Mouse (Mus musculus) lung, embryonic 14.5 days (tissue): ENCODE data around the gene Sgcb. TPM values are rescaled to one million over a fixed set of nuclear protein-coding genes. Genes with fewer than 3 reads are reported as not detected.
A peak's percentile ranks its signal among the peaks of the same experiment; 100 is the strongest.
"Not testable (repeated sequence)": the region's sequence is repeated elsewhere in the genome, so short reads cannot be mapped to it uniquely, and the experiment has no call there.

Source experiments
- ATAC-seq: fragments of 200-750 bp; cut with Nextera tagmentation; 2 replicates; pipeline ENCODE4 v1.8.0; 2017; ENCODE audit warnings: mild to moderate bottlenecking, moderate TSS enrichment, moderate library complexity; ENCODE audit not compliant: insufficient read depth
- DNase-seq: peaks from one replicate; pipeline ENCODE4 v3.0.0-alpha.2; 2015
- H3K27ac ChIP-seq: fragments of 300-500 bp; sonication (generic); 2 replicates; pipeline ENCODE4 v1.5.1; 2014; ENCODE audit warnings: low read depth, mild to moderate bottlenecking, moderate library complexity
- H3K27me3 ChIP-seq: fragments of 300-500 bp; sonication (generic); 2 replicates; pipeline ENCODE4 v1.6.1; 2014; ENCODE audit warnings: low read length, control low read depth; ENCODE audit not compliant: insufficient read depth
- H3K36me3 ChIP-seq: fragments of 300-500 bp; sonication (generic); 2 replicates; pipeline ENCODE4 v1.6.1; 2014; ENCODE audit warnings: control low read depth; ENCODE audit not compliant: insufficient read depth
- H3K4me1 ChIP-seq: fragments of 300-500 bp; sonication (generic); 2 replicates; pipeline ENCODE4 v1.6.1; 2014; ENCODE audit warnings: antibody characterized with exemption, control low read depth; ENCODE audit not compliant: insufficient read depth
- H3K4me2 ChIP-seq: fragments of 300-500 bp; sonication (generic); 2 replicates; pipeline ENCODE4 v1.6.1; 2014; ENCODE audit warnings: mild to moderate bottlenecking
- H3K4me3 ChIP-seq: fragments of 300-500 bp; sonication (generic); 2 replicates; pipeline ENCODE4 v1.5.1; 2014; ENCODE audit warnings: low read depth, low read length
- H3K9ac ChIP-seq: fragments of 300-500 bp; sonication (generic); 2 replicates; pipeline ENCODE4 v1.6.1; 2014
- H3K9me3 ChIP-seq: fragments of 300-500 bp; sonication (generic); 2 replicates; pipeline ENCODE4 v1.6.1; 2016; ENCODE audit warnings: low read depth, low read length, control low read depth
- CTCF ChIP-seq: IDR thresholded peaks from 2 replicates; pipeline ENCODE4 v1.5.1; 2016; ENCODE audit warnings: antibody characterized with exemption, low read depth
- WGBS: fragments of 180-500 bp; shearing (Covaris S2); extraction: QIAGEN DNeasy Blood & Tissue Kit; methylation state at CpG from one replicate; pipeline ENCODE4 v1.1.7; 2014; 5-methylcytosine and 5-hydroxymethylcytosine counted together
- polyA plus RNA-seq: library from polyadenylated mRNA; unstranded; fragments of >200 nt; fragmentation: Nextera tagmentation; extraction: Ambion mirVana; gene quantifications from 2 replicates; pipeline ENCODE4 v1.2.1, GENCODE M21; 2014

Sgcb gene
- polyA plus RNA-seq, 1 experiment from 2014 or later = 27.7 TPM

DNA sequence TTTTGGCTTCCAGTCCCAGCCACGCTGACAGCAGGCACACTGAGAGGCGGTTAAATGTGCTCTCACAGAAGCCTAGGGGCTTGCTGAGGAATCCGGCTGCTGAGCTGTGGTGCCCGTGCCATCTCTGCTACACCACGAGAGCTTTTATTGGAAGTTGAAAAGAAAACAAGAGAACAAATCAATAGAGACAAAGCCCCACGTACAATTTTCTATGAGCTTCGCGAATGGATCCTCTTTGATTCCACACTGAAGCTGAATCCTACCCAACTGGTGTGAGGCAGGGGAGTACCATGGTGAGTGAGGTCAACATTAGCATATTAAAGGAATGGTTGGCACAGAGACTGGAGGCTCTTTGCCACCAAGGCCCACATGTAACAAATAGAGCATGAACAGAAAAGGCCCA, 46.2 kb downstream of the Sgcb start:
- Histone ChIP-seq H3K36me3 (no peaks in the 10 kb centered on the region), H3K4me1 (no peaks in the 10 kb centered on the region), H3K4me3 (no peak overlapping the region), H3K4me2 (no peak overlapping the region), H3K9me3 (no peaks in the 10 kb centered on the region), H3K9ac (no peak overlapping the region), H3K27me3 (no peaks in the 10 kb centered on the region), H3K27ac (no peak overlapping the region)
- DNase-seq (no peak), ATAC-seq (no peak)
- 78% methylated on average over 8 of the region's 8 CpGs for WGBS
- TF ChIP-seq CTCF = no peak

DNA sequence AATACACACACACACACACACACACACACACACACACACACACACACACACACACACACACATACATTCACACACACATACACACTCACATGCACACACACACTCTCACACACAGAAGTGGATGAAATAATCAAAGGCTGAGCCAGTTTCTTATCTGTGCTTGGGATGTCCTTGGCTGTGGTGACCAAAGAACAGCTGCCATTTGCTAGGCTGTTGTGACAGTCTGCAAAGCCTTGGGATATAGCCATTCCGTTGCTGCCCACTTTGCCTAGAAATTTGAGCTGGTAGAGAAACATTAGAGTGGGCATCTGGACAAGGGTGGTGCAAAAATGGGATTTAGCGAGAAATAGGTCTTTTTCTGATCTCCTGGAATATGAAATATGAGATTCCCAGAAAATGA, 47.6 kb downstream of the Sgcb start:
- H3K36me3 ChIP-seq = no peaks in the 10 kb centered on the region
- no peaks in the 10 kb centered on the region for H3K27me3 ChIP-seq
- H3K9ac ChIP-seq = no peak overlapping the region
- no peak overlapping the region for H3K27ac ChIP-seq
- no peaks in the 10 kb centered on the region for H3K4me1 ChIP-seq
- H3K4me3 ChIP-seq = no peak overlapping the region
- no peak for TF ChIP-seq CTCF
- no peak overlapping the region for H3K4me2 ChIP-seq
- H3K9me3 ChIP-seq = no peaks in the 10 kb centered on the region
- DNase-seq (peak; percentile 8), ATAC-seq (no peak)
- WGBS = 65% methylated on average over 2 of the region's 2 CpGs

DNA sequence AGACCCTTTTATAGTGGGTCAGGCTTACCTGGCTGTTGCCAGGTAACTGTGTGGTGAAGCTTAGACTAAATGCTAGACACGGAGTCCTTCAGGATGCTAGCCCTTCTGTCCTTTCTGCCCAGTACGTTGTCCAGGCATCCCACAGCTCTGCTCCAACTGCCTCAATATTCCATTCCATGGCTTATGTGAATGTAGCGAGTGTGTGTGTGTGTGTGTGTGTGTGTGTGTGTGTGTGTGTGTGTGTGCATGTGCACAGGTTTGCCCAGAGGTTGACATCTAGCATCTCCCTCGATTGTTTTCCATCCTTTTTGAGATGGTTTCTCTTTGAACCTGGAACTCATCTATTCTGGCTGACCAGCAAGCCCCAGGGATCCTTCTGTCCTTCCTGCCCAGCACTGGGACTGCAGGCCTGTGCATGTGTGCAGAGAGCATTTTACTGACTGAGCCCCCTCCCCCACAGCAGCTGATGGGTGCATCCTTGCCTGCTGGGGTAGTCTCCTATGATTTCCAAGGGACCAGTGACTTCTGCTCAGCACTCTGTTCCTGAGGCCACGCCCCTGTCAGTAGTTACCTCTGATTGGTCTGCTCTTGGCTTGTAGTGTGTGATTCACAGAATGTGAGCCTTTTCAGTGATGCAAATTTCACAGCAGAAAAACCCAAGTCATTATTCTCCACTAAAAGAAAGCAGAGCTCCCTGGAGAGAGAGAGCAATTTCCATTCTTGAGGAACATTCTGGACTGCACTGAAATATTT, 48.5 kb downstream of the Sgcb start:
- H3K27ac ChIP-seq = no peak overlapping the region
- H3K9ac ChIP-seq = no peak overlapping the region
- TF ChIP-seq CTCF = no peak
- DNase-seq = no peak
- no peak overlapping the region for H3K4me2 ChIP-seq
- H3K4me3 ChIP-seq = no peak overlapping the region
- no peaks in the 10 kb centered on the region for H3K36me3 ChIP-seq
- no peaks in the 10 kb centered on the region for H3K9me3 ChIP-seq
- ATAC-seq = no peak
- H3K27me3 ChIP-seq = no peaks in the 10 kb centered on the region
- 67% methylated on average over 5 of the region's 5 CpGs for WGBS
- no peaks in the 10 kb centered on the region for H3K4me1 ChIP-seq

DNA sequence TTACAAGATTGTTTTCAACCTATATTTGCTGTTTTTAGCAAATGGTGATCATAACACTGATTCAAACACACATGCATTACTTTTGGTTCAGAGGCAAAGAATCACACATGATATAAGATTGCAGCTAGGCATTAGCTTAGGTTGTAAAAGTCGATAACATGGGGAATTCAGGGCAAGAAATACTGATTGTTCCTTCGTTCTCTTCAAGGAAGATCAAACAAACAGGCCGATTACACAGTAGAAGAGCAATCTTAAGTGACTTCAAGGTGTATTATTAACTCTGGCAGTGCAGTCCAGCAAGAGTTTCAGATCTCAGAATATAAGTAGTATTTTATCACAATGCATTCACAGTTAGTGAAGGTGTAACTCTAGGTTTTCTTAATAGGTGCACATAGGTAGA, 60.5 kb downstream of the Sgcb start:
- DNase-seq = no peak
- TF ChIP-seq CTCF = no peak
- Histone ChIP-seq H3K4me1 (no peaks in the 10 kb centered on the region), H3K4me2 (no peak overlapping the region), H3K4me3 (no peak overlapping the region), H3K36me3 (no peaks in the 10 kb centered on the region), H3K27ac (no peak overlapping the region), H3K27me3 (no peaks in the 10 kb centered on the region), H3K9me3 (no peaks in the 10 kb centered on the region), H3K9ac (no peak overlapping the region)
- no peak for ATAC-seq
- WGBS = 56% methylated on average over 3 of the region's 3 CpGs

DNA sequence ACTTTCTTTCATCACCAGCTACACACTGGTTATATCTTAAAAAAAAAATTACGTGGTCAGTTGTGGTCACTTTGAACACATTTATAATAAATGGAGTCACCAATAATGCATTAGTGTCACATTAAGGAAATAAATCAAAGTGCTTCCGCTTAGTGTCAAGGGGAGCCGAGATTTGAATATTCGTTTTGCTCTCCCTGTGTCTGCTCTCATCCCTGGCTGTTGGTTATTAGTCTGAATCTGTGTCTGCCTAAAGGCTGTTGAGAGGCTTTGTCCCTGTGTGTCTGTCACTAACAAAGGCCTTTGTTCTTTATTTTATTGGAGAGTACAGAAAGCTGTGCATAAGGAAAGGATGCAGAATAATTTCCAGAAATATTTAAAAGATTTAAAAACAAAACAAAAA, 61.0 kb downstream of the Sgcb start:
- H3K4me1 ChIP-seq = no peaks in the 10 kb centered on the region
- WGBS = 61% methylated on average over 4 of the region's 4 CpGs
- H3K4me3 ChIP-seq = no peak overlapping the region
- TF ChIP-seq CTCF = no peak
- DNase-seq = no peak
- H3K36me3 ChIP-seq = no peaks in the 10 kb centered on the region
- H3K27ac ChIP-seq = no peak overlapping the region
- H3K9ac ChIP-seq = no peak overlapping the region
- no peaks in the 10 kb centered on the region for H3K9me3 ChIP-seq
- no peaks in the 10 kb centered on the region for H3K27me3 ChIP-seq
- no peak overlapping the region for H3K4me2 ChIP-seq
- no peak for ATAC-seq

DNA sequence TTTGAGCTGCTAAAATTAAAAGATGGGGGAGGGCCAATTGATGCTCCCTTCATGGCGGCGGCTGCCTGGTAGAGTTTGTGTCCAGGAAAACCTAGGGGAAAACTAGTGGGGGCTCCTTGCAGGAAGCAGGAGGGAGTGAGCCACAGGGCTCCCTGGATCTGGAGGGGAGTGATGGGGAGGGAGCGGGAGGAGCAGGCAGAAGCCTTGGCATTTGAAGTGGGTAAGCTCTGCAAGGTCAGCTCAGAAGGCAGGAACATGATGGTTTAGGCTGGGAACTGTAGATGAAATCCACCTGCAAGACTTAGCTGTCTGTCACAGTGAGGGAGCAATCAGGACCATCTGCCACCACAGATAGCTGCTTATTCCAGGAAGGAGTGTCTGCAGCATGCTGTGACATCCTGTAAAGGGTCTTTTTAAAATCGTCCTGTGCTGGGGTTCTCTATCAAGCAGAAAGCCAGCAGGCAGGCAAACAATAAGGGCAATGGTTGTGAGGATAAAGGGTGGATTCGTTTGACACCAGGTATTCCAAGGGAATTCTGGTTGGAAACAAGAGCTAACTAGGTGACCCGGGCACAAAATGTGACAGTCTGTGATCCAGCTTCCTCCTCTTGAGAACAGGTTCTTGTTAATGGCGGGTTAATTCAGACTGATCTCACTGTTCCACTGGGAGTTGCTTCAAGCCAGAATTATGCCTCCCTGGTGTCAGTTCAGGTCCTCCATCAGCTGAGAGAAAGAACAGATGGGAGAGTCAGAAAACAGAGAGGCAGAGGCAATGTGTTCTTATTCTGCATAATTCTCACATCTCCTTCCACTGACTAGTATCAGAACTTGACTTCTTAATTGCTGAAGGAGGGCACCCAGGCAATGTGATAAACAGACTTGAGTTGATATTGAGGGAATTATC, 62.1 kb downstream of the Sgcb start:
- no peak for TF ChIP-seq CTCF
- 35% methylated on average over 7 of the region's 7 CpGs for WGBS

DNA sequence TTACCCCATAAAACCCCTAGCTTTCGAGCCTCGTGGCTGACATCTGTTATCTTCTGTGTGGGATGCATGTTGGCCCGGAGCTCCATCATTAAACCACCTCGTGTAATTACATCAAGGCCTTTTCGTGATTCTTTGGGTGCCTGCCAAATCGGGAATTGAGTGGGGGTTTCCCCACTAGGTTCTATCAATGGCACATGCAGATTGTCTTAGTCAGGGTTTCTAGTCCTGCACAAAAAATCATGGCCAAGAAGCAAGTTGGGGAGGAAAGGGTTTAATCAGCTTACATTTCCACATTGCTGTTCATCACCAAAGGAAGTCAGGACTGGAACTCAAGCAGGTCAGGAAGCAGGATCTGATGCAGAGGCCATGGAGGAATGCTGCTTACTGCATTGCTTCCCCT, 63.6 kb downstream of the Sgcb start:
- H3K36me3 ChIP-seq, H3K4me3 ChIP-seq, H3K9me3 ChIP-seq, H3K9ac ChIP-seq, H3K4me1 ChIP-seq, H3K27ac ChIP-seq, H3K4me2 ChIP-seq, DNase-seq, ATAC-seq, H3K27me3 ChIP-seq: not testable (repeated sequence)
- WGBS = 64% methylated on average over 6 of the region's 6 CpGs

More for the DNA sequence above, 62.1 kb downstream of the Sgcb start:
- Histone ChIP-seq H3K27ac (no peak overlapping the region), H3K27me3 (no peaks in the 10 kb centered on the region), H3K36me3 (no peaks in the 10 kb centered on the region), H3K4me1 (no peaks in the 10 kb centered on the region), H3K4me3 (no peak overlapping the region), H3K9me3 (no peaks in the 10 kb centered on the region), H3K4me2 (no peak overlapping the region), H3K9ac (no peak overlapping the region)
- DNase-seq = no peak
- no peak for ATAC-seq

Other genes starting within 250 kb of the Sgcb start
- 0.18 TPM in 1 of 2 replicates, not detected in the other for gene Cwh43, start 241.7 kb downstream of the Sgcb start, polyA plus RNA-seq
- gene Dcun1d4, start 166.8 kb downstream of the Sgcb start, polyA plus RNA-seq = 32.4 and 34.5 TPM in 2 replicates
- gene Lrrc66, start 15.3 kb downstream of the Sgcb start, polyA plus RNA-seq = not detected in 2 replicates
- 0.69 and 0.86 TPM in 2 replicates for gene Spata18, start 3.6 kb upstream of the Sgcb start, polyA plus RNA-seq